Mouse (Mus musculus): ENCODE results near the gene Tmem8.
"Not testable (repeated sequence)": the region's sequence is repeated elsewhere in the genome, so short reads cannot be mapped to it uniquely, and the experiment has no call there.

Gene Tmem8

DNA sequence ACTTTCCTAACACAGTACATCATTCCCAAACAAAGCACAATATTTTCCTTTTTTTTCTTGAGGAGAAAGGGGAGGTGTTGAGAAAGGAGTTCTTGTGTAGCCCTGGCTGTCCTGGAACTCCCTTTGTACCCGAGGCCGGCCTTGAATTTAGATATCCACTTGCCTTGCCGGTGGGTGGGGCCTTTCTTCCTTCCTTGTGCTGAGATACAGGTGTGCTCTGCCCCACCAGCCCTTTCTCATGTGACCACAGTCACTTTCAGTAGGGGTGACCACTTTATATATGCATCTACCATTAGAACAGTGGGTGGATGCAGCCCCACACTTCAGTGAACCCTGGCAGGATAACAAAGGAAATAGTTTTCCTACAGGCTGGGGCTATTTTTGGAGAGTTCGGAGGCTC, 1.4 kb upstream of the Tmem8 start:
- DNase-seq (ENCODE audit: low spot score in 2 of 2), result no peak

DNA sequence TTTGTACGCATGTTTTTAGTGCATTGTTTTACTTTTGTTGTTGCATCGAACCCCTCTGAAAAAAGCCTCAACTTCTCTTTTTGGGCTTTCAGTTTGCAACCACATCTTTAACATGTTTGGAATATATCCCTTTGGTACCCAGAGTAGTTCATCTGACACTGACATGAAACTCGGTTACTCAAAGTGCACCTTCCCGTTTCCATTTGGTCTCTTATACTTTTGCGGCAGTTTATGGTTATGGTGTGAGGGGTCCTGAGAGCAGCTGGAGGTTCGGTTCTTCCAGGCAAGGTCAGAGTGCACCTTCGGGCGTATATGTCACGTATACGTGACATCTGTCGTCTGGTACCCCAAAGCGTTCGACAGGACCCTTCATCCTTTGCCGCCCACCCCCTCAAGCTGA, 348 bp upstream of the Tmem8 start:
- DNase-seq (ENCODE audit: low spot score in 2 of 2), result no peak

DNA sequence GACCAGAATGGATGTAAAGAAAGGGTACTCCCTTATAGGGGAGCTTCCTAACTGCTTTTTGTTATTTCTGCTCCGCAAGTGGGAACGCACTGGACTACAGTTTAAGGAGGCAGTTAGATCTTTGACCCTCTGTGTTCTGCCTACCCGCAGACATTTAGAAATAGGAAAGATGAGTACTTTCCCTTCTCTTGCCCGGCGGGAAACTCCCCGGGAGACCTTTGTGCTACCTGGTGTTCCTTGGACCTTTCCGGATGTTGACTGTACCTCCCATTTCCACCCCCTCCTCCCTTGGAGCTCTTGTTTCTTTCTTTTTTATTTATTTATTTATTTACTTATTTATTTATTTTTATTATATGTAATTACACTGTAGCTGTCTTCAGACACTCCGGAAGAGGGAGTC, 962 bp downstream of the Tmem8 start:
- no peak for DNase-seq (ENCODE audit: low spot score in 2 of 2)

DNA sequence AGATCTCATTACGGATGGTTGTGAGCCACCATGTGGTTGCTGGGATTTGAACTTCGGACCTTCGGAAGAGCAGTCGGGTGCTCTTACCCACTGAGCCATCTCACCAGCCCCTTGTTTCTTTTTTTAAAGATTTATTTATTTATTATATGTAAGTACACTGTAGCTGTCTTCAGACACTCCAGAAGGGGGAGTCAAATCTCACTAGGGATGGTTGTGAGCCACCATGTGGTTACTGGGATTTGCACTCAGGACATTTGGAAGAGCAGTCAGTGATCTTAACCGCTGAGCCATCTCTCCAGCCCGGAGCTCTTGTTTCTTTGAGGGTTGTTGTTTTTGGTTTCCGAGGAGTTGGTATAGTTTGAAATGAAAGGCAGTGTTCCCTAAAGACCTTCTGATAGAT, 1.4 kb downstream of the Tmem8 start:
- DNase-seq (ENCODE audit: low spot score in 2 of 2), result not testable (repeated sequence)

DNA sequence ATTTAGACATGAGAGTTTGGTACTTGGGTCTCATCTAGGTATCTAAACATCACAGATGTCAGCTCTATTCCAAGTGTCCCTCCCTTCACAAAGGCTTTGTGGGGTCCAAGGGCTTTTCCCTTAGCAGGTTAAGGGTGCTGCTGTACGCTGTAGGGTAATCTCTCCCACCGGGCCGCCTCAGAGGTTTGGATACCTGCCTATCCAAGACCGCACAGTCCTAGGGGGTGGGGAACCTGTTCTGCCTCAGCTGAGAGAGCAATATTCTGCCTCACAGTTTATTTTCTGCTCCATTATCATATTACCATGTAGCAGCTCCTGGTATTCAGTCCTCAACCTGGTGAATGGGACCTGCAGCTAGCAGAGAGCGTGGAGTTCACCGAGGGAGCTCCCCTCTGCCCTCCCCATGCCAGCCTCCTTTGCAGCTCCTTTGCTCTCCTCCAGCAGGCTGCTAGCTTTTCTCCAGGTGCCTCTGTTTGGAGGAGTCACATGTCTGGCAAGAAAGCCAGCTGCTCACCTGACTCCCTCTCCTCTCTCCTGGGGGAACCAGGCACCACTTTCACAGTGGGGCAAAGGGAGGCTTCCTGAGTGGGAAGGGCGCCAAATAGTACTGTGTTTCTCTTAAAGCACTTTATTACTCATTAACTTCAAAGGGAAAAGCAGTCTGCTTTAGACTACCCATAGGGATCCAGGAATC, 2.3 kb downstream of the Tmem8 start:
- no peak for DNase-seq (ENCODE audit: low spot score in 2 of 2)

DNA sequence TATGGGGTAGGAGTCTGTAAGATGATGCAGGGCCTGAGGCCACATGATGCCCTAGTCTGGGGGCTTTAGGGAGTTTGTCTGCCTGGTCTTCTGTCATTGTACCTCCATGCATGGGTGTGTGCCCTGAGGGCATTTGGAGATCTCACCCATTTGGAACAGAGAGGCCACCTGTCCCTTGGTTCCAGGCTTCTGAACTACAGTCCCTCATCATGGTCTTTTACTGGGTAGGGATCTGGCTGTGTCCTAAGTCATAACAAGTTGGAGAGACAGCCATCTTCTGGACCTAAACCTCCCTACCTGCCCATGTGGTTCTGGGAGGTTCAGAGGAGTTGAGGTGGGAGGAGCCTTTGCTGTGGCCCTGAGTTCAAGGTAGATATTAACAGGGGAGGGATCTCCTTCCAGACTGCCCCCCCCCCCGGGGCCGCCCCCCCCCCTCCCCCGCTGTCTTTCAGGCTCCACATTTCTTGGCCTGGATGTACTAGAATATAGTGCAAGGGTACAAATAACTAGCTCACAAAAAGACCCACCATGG, 2.9 kb downstream of the Tmem8 start:
- no peak for DNase-seq (ENCODE audit: low spot score in 2 of 2)

DNA sequence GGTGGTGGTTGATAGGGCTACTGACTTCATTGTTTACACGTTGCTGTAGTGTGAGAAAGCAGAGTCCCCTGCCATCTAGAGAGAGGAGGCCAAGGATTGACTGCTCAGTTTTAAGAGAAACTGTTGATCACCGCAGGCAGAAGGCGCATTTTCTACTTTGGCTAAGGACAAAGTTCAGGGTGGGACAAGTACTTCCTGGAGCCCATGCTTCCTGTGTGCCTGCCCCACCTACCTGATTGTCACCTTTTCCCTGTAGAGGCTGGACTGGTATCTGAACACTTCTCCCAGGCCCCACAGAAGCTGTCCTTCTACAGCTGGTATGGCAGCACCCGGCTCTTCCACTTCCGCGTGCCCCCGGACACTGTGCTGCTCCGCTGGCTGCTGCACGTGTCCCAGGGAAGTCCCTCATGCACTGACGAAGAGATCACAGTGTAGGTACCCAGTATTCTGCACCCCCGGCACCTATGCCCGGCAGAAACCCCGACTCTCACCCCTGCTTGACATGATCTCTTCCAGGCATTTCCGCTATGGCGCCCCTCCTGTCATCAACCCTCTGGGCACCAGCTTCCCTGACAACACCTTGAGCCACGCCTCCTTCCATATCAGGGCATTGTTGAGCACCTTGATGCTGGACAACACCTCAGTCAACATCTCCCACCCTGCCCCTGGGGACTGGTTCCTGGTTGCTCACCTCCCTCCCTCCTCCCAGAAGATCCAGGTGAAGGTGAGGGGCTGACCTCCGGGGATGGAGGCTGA, 3.6 kb downstream of the Tmem8 start:
- no peak for DNase-seq (ENCODE audit: low spot score in 2 of 2)

DNA sequence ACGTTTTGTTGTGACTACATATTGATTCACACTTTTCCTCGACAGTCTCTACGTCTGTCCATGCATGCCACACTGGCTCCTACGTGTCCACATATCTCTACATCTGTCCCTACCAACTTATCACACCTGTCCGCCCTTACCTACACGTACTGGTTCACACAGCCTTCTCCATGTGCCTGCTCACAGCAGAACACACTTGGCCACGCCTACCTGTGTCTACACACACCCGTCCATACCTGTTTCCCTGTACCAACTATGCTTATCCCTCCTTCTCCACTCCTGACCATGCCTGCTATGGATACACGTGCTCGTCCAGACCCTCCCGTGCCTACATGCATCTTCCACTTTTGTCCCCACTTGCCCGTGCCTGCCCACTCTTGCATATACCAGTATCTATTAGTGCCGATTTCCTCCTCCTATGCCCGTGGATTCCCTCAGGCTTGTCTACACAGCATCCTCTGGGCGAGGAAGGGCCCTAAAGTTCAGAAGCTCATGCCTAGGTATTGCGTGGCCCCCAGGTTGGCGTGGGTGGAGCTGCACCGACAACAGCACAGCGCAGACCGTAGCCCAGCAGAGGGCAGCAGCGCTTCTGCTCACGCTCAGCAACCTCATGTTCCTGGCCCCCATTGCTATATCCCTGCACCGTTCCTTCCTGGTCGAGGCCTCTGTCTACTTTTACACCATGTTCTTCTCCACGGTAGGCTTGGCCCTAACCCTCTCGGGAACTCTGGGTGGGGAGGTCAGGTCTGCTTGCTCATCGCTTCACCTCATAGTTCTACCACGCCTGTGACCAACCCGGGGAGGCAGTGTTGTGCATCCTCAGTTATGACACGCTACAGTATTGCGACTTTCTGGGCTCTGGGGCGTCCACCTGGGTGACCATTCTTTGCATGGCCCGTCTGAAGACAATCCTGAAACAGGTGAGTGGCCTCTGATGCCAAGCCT, 6.9 kb downstream of the Tmem8 start:
- DNase-seq (ENCODE audit: low spot score in 2 of 2), result peak; percentile 35 to 64

DNA sequence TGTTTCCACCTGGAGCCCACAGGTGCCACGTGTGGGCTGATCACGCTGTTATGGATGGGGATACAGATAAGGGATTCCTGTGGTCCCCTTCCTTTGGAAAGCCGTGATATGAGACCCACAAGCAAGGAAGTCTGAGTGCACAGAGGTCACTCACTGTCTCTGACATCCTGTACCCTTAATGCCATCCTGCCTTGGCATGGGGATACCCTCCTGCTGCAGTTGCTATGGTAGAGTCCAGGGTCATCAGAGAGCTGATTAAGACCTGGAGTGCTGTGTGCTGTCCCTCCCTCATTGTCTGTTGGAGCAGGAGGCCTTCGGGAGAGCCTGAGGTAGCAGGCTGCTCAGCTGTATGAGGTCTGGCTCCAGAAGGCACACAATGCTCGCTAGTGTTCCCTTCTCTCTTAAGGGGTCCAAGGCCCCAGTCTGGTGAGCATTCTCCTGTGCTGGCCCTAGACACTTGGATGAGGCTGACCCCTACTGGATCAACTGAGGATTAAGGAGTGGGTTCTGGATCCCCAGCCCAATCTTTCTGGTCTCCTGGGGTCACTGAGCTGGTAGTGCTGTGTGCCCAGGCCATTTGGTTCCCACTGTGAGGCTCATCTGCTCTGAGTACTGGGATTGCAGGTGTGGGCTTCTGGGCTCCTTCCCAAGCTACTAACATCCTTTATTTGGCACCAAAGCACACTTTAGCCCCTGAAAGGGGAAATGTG, 9.5 kb downstream of the Tmem8 start:
- DNase-seq (ENCODE audit: low spot score in 2 of 2), result no peak

DNA sequence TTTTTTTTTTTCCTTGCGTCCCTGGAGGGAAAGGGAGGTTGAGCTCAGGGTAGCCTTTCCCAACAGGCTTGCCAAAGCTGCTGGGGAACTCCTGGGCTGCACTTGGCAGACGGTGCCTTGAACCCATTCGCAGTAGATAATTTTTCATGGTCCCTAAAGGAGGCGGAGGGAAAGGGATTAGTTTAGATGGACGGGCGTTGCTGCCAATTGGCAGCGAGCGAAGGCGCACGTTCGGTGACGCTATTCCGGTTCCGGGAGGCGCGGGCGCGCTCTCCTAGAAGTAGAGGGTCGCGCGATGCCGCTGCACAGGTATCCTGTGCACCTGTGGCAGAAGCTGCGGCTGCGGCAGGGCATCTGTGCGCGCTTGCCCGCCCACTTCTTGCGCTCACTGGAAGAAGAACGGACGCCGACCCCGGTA, 10.2 kb downstream of the Tmem8 start, which contains the start of gene Mrpl28:
TSS of gene Mrpl28 (plus strand) at position 234 of the 418 bp plus-strand sequence.
- peak; percentile 79 to 91 for DNase-seq (ENCODE audit: low spot score in 2 of 2)

DNA sequence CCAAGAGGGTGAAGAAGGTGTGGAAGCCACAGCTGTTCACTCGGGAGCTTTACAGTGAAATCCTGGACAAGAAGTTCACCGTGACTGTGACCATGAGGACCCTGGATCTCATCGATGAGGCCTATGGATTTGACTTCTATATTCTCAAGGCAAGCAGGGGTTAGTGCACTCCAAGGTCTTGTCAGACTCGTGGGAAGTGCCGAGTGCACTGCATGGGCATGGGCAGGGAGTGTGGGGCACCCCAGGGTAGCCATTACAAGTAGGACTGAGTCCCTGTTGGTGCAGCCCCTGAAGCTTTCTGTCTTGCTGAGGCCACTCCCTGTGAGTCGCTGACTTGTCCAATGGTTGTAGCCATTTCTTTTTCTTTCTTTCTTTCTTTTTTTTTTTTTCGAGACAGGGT, 11.5 kb downstream of the Tmem8 start:
- DNase-seq (ENCODE audit: low spot score in 2 of 2), result no peak

DNA sequence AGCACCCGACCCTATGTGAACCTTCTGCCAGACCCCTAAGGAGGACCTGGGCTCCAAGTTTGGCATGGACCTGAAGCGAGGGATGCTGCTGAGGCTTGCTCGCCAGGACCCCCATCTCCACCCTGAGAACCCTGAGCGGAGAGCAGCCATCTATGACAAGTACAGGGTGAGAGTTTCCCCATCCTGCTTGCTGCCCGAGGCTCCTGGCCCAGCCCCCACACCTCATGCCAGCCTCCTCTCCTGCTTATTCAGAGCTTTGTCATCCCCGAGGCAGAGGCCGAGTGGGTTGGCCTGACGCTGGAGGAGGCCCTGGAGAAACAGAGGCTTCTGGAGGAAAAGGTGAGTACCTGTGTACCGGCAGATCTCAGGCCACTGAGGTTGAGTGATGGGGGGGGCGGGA, 12.1 kb downstream of the Tmem8 start:
- no peak for DNase-seq (ENCODE audit: low spot score in 2 of 2)

DNA sequence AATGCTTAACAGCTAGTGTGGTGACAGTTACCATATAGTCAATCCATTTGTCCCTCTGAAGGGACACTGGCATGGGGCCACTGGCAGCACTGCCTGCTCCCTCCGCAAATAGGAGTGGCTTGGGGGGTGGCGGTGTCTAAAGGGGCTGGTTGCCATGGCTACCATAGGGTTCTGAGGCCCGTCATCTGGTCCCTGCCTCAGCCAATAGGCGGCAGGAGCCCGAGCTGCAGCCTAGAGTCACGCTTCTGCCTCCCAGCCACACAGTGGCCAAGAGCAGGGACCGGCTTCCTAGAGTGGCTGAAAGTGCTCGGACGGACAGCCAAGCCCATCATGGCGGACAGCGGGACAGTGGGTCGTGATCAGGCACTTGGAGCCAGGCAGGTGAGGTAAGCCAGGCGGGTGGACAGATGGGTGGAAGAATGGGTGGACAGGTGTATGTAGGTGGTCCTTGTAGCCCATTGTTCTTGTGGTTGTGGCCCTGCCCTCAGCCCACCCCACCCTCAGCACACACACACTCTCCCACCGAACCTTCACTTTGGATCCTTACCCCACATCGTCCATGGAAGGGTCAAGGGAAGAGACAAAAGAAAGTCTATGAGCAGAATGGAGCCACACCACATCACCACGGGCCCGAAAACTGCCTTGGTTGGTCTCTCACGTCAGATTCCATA, 18.1 kb downstream of the Tmem8 start:
- peak in 1 of 2 experiments; percentile 14 for DNase-seq (ENCODE audit: low spot score in 2 of 2)

DNA sequence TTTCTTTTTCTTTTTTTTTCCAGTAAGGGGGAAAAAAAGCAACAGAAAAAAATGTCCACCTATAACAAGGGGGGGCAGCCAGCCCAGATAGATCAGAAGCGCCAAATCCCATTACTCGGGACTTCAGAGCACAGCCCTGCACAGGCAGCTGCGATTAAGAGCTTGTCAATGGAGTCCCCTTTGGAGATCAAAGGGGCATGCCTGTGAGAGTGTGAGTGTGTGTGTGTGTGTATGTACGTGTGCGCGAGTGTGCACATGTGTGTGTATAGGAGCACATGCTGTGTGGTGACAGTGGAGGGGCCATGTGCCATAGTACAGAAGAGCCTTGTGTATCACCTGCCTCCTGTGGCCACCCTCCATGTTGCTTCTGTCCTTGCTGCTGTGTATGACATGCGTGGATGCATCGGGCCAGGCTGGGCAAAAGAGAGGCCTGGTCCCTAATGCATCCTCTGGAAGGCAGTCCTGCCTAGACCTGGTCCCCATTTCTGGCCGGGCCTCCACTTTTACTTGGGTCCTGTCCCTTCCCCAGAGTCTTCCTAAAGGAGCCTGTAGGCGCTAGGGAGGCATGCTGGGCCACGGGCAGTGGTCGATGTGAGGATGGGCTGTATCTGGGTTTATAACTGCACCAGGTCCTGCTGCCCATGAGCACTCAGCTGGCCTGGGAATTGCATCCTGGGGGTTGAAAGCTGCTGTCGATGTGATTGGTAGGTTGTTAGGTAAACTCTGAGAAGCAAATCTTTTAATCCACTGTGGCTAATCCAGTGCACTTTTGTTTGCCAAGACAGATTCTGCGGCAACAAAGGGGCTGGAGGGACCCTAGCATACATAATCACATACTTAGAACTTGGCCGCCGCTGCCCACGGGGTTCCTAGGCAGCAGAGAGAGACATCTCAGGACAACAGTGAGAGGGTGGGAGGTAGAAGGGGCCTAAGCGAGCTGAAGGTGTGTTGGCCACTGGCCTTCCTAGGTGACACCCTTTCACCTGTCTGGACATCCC, 19.1 kb downstream of the Tmem8 start:
- no peak for DNase-seq (ENCODE audit: low spot score in 2 of 2)

DNA sequence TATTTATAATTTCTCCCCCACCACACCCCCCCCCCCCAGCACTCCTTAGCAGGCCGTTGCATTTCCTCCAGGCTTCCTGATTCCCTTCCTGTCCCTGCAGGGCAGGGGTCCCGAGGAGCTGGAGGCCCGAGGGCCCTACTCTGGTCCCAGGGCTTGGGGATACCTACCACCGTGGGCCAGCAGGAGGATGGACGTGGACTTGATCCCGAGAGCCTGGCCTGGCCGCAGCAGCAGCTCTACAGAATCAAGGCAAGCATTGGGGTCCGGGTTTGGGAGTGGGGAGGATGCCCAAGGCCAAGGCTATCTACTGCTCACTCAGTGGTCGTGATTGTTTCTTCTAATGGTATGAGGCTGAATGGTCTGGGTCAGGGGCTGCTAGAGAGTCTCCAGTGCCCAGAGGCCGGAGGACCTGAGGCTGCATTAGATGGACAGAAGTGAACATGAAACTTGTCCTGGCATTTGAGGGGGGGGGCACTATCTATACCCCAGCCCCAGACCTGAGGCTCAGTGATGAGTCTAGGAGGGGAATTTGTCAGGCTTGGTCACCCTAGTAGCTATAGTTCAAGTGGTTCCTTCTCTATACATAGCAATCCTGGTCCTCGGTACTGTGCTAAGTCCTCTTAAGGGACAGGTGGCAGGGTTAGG, 24.1 kb downstream of the Tmem8 start:
- no peak for DNase-seq (ENCODE audit: low spot score in 2 of 2)

DNA sequence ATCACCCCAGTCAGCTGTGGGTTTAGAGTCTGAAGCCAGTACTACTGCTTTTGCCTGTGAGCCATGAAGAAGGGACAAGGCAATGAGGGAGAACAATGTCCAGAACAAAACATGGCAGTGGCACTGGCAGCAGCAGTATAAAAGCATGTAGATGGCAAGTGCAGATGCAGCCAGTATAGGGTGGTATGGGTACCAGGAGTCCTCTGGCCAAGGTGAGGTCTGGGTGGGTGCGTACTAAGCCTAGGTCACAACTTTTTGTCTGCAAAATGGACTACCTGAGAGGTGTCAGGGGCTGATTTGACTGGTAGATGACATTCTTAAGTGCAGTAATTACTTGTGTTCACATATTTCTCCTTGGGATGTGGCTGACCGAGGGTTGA, 24.6 kb downstream of the Tmem8 start:
- DNase-seq (ENCODE audit: low spot score in 2 of 2), result no peak

DNA sequence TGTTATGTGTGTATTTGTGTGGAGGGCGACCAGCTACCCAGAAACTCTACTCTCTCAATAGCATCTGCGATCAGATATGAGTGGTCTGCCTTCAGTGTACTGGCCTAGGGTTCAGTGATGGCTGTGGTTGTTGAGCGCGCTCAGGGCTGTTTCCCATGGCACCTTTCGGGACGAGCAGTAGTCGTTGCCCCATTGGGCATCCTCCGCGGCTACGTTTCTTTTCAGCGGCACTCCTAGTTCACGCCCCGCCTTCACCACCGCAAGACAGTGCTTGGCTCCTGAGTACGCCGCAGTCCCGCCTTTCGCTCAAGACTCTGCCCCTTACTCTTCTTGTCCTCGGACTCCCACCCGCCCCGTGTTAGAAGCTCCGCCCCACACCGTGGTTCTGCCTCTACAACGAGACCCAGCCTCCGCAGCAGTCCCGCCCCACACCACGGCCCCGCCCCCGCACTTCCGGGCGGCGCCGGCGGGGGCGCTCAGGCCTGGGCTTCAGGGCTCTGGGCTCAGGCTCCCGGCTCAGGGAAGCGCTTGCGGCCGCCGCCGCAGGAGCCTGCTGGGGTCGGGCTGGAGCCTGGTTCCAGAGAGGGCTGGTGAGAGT, 25.2 kb downstream of the Tmem8 start, which contains the start of gene Axin1:
TSS of gene Axin1 (plus strand) at position 450 of the 598 bp plus-strand sequence.
- DNase-seq (ENCODE audit: low spot score in 2 of 2), result peak; percentile 91 to 93

DNA sequence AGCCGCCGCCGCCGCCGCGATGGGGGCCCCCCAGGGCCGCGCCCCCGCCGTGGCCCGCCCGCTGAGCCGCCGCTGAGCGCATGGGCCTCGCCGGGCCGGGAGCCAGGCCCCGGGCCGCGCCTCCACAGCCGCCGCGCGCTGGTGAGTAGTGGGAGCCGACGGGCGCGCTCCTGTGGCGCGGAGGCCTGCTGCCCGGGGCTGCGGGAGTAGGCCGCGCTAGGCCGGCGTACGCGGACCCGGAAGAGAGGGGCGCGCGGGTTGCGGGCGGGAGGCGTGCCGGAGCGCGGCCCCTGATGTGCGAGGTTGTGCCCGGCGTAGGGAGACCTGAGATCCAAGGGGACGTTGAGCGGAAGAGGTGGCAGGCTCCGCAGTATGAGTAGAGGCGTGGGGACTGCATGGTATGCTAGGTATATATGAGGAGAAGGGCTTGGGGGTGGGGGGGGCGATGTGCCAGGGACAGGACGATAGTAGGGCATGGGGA, 25.8 kb downstream of the Tmem8 start:
- DNase-seq (ENCODE audit: low spot score in 2 of 2), result peak in 1 of 2 experiments; percentile 47
